ENCODE assay signal across 8 mouse cellular contexts in genomic region chr19:55741439-55741928, GRCm38 (mm10). TPM values are rescaled to one million over a fixed set of nuclear protein-coding genes. Genes with fewer than 3 reads are reported as not detected.
DNase-seq lines count a peak whose midpoint lies in the region; ATAC-seq and TF ChIP-seq lines count a peak whose summit lies in the region.

Gene Tcf7l2 (plus strand): TSS chr19:55741820.

- peak; percentile 49; the same call in 1 of the 2 replicates for TF ChIP-seq EP300 in ES-Bruce4 (IDR thresholded peaks at IDR 0.05; ENCODE audit: insufficient read depth, low read depth, low read length)

- no peaks in the 10 kb centered on the region for H3K36me3 ChIP-seq in ES-Bruce4 (ENCODE audit: control insufficient read depth, insufficient read depth, low read length, poor library complexity, severe bottlenecking)
- no peaks in the 10 kb centered on the region for H3K36me3 ChIP-seq in lung, embryonic 14.5 days (ENCODE audit: insufficient read depth)

- WGBS in lung, embryonic 14.5 days: 0% methylated on average over 42 of the region's 42 CpGs

- peak; percentile 81 for DNase-seq in c-Kit-positive CD71-positive TER-119-positive erythroid progenitor cells, embryonic 14.5 days (ENCODE audit: low spot score)
- peak; percentile 94 for DNase-seq in forelimb bud, embryonic 11.5 days (ENCODE audit: low read depth, low spot score)
- peak; percentile 93 for DNase-seq in heart, postnatal 4 days
- peak; percentile 54 to 62 for DNase-seq in layer of hippocampus, adult 8-10 months (ENCODE audit: low spot score in 2 of 2)
- peak; percentile 97 for DNase-seq in lung, embryonic 14.5 days
- peak; percentile 90 for DNase-seq in testis, postnatal 14 days (ENCODE audit: low spot score)

- ATAC-seq in lung, embryonic 14.5 days (ENCODE audit: insufficient read depth): peak; percentile 95
- peak; percentile 76 for ATAC-seq in neutrophil, adult 5-6 weeks (ENCODE audit: extremely low read depth, insufficient number of reproducible peaks, low FRiP score, poor library complexity, severe bottlenecking)

- peak within 1 kb of the TSS; percentile 98 for H3K4me2 ChIP-seq in lung, embryonic 14.5 days

- TF ChIP-seq POLR2A in ES-Bruce4 (IDR thresholded peaks at IDR 0.05; ENCODE audit: insufficient read depth, low read length): peak; percentile 50

- peak within 1 kb of the TSS; percentile 86 for H3K27ac ChIP-seq in ES-Bruce4 (ENCODE audit: insufficient read depth, low read length)
- peak within 1 kb of the TSS; percentile 99 for H3K27ac ChIP-seq in lung, embryonic 14.5 days (ENCODE audit: low read depth)

- no peaks in the 10 kb centered on the region for H3K9me3 ChIP-seq in ES-Bruce4 (replicated peaks; ENCODE audit: control insufficient read depth, insufficient read depth, low read length, poor library complexity, severe bottlenecking)
- H3K9me3 ChIP-seq in lung, embryonic 14.5 days (ENCODE audit: low read depth, low read length): no peaks in the 10 kb centered on the region

- TF ChIP-seq CTCF in ES-Bruce4 (IDR thresholded peaks at IDR 0.05; ENCODE audit: low read depth, low read length): no peak
- TF ChIP-seq CTCF in lung, embryonic 14.5 days (IDR thresholded peaks at IDR 0.05; ENCODE audit: low read depth): no peak

- H3K4me1 ChIP-seq in ES-Bruce4 (ENCODE audit: control insufficient read depth, insufficient read depth, low read length): peaks cover 6% of the 10 kb centered on the region
- H3K4me1 ChIP-seq in lung, embryonic 14.5 days (ENCODE audit: insufficient read depth): peaks cover 11% of the 10 kb centered on the region

- H3K27me3 ChIP-seq in ES-Bruce4 (ENCODE audit: control insufficient read depth, insufficient read depth, low read length, poor library complexity, severe bottlenecking): no peaks in the 10 kb centered on the region
- no peaks in the 10 kb centered on the region for H3K27me3 ChIP-seq in lung, embryonic 14.5 days (ENCODE audit: insufficient read depth, low read length)

- H3K4me3 ChIP-seq in ES-Bruce4 (ENCODE audit: low read depth, low read length): peak within 1 kb of the TSS; percentile 94
- peak within 1 kb of the TSS; percentile 81 for H3K4me3 ChIP-seq in lung, embryonic 14.5 days (ENCODE audit: low read depth, low read length)

- peak within 1 kb of the TSS; percentile 99 for H3K9ac ChIP-seq in ES-Bruce4 (ENCODE audit: low read depth, poor library complexity, severe bottlenecking)
- peak within 1 kb of the TSS; percentile 97 for H3K9ac ChIP-seq in lung, embryonic 14.5 days

RNA-seq across cellular contexts. Expression of gene Tcf7l2, which starts in this region (rescaled TPM):
- 23.8 and 29.0 TPM in 2 replicates for polyA plus RNA-seq in ES-Bruce4 (2011; ENCODE audit: insufficient read depth, insufficient read length, low read depth, missing spikeins)
- total RNA-seq in heart, postnatal 4 days (2021): 10 to 100 TPM; 24.6 to 28.6 TPM
- 10 to 100 TPM in 2 of 4 experiments, 1 to 10 TPM in 2; 7.6 to 12.1 (median 9.9) TPM for total RNA-seq in layer of hippocampus, adult 8-10 months (2022)
- 57.1 and 58.5 TPM in 2 replicates for polyA plus RNA-seq in lung, embryonic 14.5 days (2014; fragmentation: Nextera tagmentation; extraction: Ambion mirVana)
- 0.70 and 1.1 TPM in 2 replicates for total RNA-seq in neutrophil, adult 5-6 weeks (2017)

Comparison
In these comparisons a context has a peak if more than half of its experiments do, and no peak if none do; other contexts are left out.
1. Peak in every context shown above with its lines: DNase-seq, ATAC-seq, H3K4me3 ChIP-seq and H3K27ac ChIP-seq.